Mouse (Mus musculus): ENCODE data around the gene Arhgap11a.
A peak's percentile ranks its signal among the peaks of the same experiment; 100 is the strongest.

Arhgap11a gene

GRCm38 (mm10) chr2:113848245-113849121, at the start of gene Arhgap11a:
Gene Arhgap11a, minus strand, starts transcription at chr2:113848661.
- DNase-seq (ENCODE audit: low read depth) = peak; percentile 86

- DNase-seq (ENCODE audit: low read depth) = no peak
These were observed 45.1 kb upstream of the Arhgap11a start for GRCm38 (mm10) chr2:113893385-113894122.

GRCm38 (mm10) chr2:113887166-113887565, 38.7 kb upstream of the Arhgap11a start:
- DNase-seq (ENCODE audit: low read depth) = no peak

- no peak for DNase-seq (ENCODE audit: low read depth)
These were observed 37.6 kb upstream of the Arhgap11a start for GRCm38 (mm10) chr2:113886061-113886460.

- no peak for DNase-seq (ENCODE audit: low read depth)
These were observed 21.7 kb upstream of the Arhgap11a start for GRCm38 (mm10) chr2:113870115-113870514.

- DNase-seq (ENCODE audit: low read depth) = no peak
These were observed 19.9 kb upstream of the Arhgap11a start for GRCm38 (mm10) chr2:113868404-113868803.

GRCm38 (mm10) chr2:113866155-113866554, 17.7 kb upstream of the Arhgap11a start:
- no peak for DNase-seq (ENCODE audit: low read depth)

- no peak for DNase-seq (ENCODE audit: low read depth)
These were observed 680 bp upstream of the Arhgap11a start for GRCm38 (mm10) chr2:113849141-113849540.

- DNase-seq (ENCODE audit: low read depth) = no peak
These were observed 700 bp downstream of the Arhgap11a start for GRCm38 (mm10) chr2:113847678-113848244.

GRCm38 (mm10) chr2:113845081-113845480, 3.4 kb downstream of the Arhgap11a start:
- no peak for DNase-seq (ENCODE audit: low read depth)

GRCm38 (mm10) chr2:113841656-113842437, 6.6 kb downstream of the Arhgap11a start:
- DNase-seq (ENCODE audit: low read depth) = no peak

GRCm38 (mm10) chr2:113839488-113839887, 9.0 kb downstream of the Arhgap11a start:
- no peak for DNase-seq (ENCODE audit: low read depth)

- DNase-seq (ENCODE audit: low read depth) = no peak
These were observed 13.2 kb downstream of the Arhgap11a start for GRCm38 (mm10) chr2:113835219-113835618.

- DNase-seq (ENCODE audit: low read depth) = no peak
These were observed 19.2 kb downstream of the Arhgap11a start, which contains the start of gene Scg5 for GRCm38 (mm10) chr2:113828943-113829882. Gene Scg5, minus strand, starts transcription at chr2:113829121.

GRCm38 (mm10) chr2:113828086-113828942, 20.1 kb downstream of the Arhgap11a start:
- no peak for DNase-seq (ENCODE audit: low read depth)

- DNase-seq (ENCODE audit: low read depth) = no peak
These were observed 24.6 kb downstream of the Arhgap11a start for GRCm38 (mm10) chr2:113823909-113824308.

GRCm38 (mm10) chr2:113822367-113822766, 26.1 kb downstream of the Arhgap11a start:
- no peak for DNase-seq (ENCODE audit: low read depth)

GRCm38 (mm10) chr2:113821176-113821734, 27.2 kb downstream of the Arhgap11a start:
- no peak for DNase-seq (ENCODE audit: low read depth)

GRCm38 (mm10) chr2:113820117-113820516, 28.3 kb downstream of the Arhgap11a start:
- DNase-seq (ENCODE audit: low read depth) = no peak
